ENCODE assay signal across 31 mouse cellular contexts in the genomic region with DNA sequence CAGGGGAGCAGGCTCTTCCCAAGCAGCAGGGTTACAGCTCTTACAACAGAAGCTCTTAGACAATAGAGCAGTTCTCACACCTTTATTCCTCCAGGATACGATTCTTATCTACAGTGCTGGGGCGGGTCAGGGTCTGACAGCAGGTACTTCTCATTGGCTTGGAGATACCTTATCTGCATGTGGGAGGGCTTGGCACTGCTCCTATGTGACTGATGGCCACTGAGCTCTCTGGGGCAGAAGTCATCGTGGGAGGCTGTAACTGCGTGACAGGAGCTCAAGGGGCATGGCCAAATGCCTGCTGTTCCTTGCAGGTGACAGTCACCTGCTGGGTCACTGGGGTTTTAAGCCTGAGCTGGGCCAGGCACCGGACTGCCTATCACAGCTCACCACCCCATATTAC. TPM values are rescaled to one million over a fixed set of nuclear protein-coding genes. Genes with fewer than 3 reads are reported as not detected.
A peak's percentile ranks its signal among the peaks of the same experiment; 100 is the strongest.
DNase-seq lines count a peak whose midpoint lies in the region; ATAC-seq and TF ChIP-seq lines count a peak whose summit lies in the region.
"Had no signal": no experiment of that assay in that cellular context is flagged by ENCODE, and none has a peak within 500 bp of the region (broad histone marks: within the 10 kb centered on the region; RNA-seq: fewer than 3 reads in every experiment).

No protein-coding gene starts in this region.

- H3K27ac ChIP-seq in liver, adult 2 months (replicated peaks; ENCODE audit: insufficient read depth, low read depth, low read length), result no peak overlapping the region
- no peak overlapping the region for H3K27ac ChIP-seq in stomach, embryonic 14.5 days (ENCODE audit: low read length)
- no peak overlapping the region for H3K27ac ChIP-seq in limb, embryonic 10.5 days
- H3K27ac ChIP-seq: embryonic facial prominence, embryonic 10.5 days; forebrain, embryonic 10.5 days; heart, embryonic 13.5 days; hindbrain, postnatal 0 days; kidney, postnatal 0 days; left cerebral cortex, adult 2 months; macrophage; midbrain, embryonic 15.5 days; neural tube, embryonic 12.5 days had no signal

- H3K9ac ChIP-seq in liver, adult 2 months (ENCODE audit: low read depth, low read length), result no peak overlapping the region
- no peak overlapping the region for H3K9ac ChIP-seq in stomach, embryonic 14.5 days (replicated peaks; ENCODE audit: low read depth, low read length)
- H3K9ac ChIP-seq: heart, embryonic 13.5 days; midbrain, embryonic 15.5 days; neural tube, embryonic 12.5 days had no signal

- H3K79me2 ChIP-seq in liver, adult 2 months (ENCODE audit: control insufficient read depth, insufficient read depth, low read length), result no peaks in the 10 kb centered on the region

- 20% methylated on average over 5 of the region's 5 CpGs for WGBS in liver, adult 2 months
- 25% methylated on average over 5 of the region's 5 CpGs for WGBS in stomach, embryonic 14.5 days
- WGBS in limb, embryonic 10.5 days, result 36% methylated on average over 5 of the region's 5 CpGs

- no peak for TF ChIP-seq POLR2A in liver, adult 2 months (IDR thresholded peaks at IDR 0.05; ENCODE audit: extremely low read depth, insufficient read depth, low read length)

- no peak overlapping the region for H3K4me2 ChIP-seq in stomach, embryonic 14.5 days (replicated peaks; ENCODE audit: low read depth, low read length)
- H3K4me2 ChIP-seq: heart, embryonic 13.5 days; liver, embryonic 11.5 days; midbrain, embryonic 15.5 days; neural tube, embryonic 12.5 days had no signal

- TF ChIP-seq CTCF in liver, adult 2 months (IDR thresholded peaks at IDR 0.05; ENCODE audit: low read depth, low read length), result no peak

- peak; percentile 65; the same call in 1 of the 2 replicates for ATAC-seq in stomach, embryonic 14.5 days (ENCODE audit: insufficient number of reproducible peaks, insufficient read depth, low FRiP score, low read depth)
- ATAC-seq: forebrain, embryonic 16.5 days; hindbrain, postnatal 0 days; midbrain, embryonic 15.5 days had no signal

- no peaks in the 10 kb centered on the region for H3K27me3 ChIP-seq in liver, adult 2 months (ENCODE audit: control insufficient read depth, insufficient read depth, low read length)
- H3K27me3 ChIP-seq in stomach, embryonic 14.5 days (ENCODE audit: control insufficient read depth, insufficient read depth, low read length), result no peaks in the 10 kb centered on the region
- no peaks in the 10 kb centered on the region for H3K27me3 ChIP-seq in limb, embryonic 10.5 days (ENCODE audit: low read depth, poor library complexity, severe bottlenecking)
- H3K27me3 ChIP-seq: heart, embryonic 13.5 days; midbrain, embryonic 15.5 days; neural tube, embryonic 12.5 days had no signal

- no peak overlapping the region for H3K4me3 ChIP-seq in liver, adult 2 months (ENCODE audit: insufficient read depth, low read depth, low read length)
- H3K4me3 ChIP-seq in stomach, embryonic 14.5 days (ENCODE audit: low read depth, low read length), result no peak overlapping the region
- no peak overlapping the region for H3K4me3 ChIP-seq in limb, embryonic 10.5 days
- H3K4me3 ChIP-seq: embryonic facial prominence, embryonic 10.5 days; forebrain, embryonic 10.5 days; heart, embryonic 13.5 days; left cerebral cortex, adult 2 months; midbrain, embryonic 15.5 days; neural tube, embryonic 12.5 days had no signal

- peak; percentile 96 for DNase-seq in liver, adult 2 months (ENCODE audit: extremely low read depth, low read depth, low spot score)
- DNase-seq in liver, result no peak
- peak; percentile 9 to 31 for DNase-seq in urinary bladder, postnatal 36 days (ENCODE audit: low spot score in 2 of 2)
- no peak for DNase-seq in urinary bladder, postnatal 25 days (ENCODE audit: low spot score)
- no peak for DNase-seq in limb, embryonic 10.5 days (ENCODE audit: low spot score)
- no peak for DNase-seq in Muller cell, postnatal 12 days (ENCODE audit: inconsistent ontology term)
- DNase-seq: cerebellum, adult 11 months; cerebellum, adult 9-11 months; heart, postnatal 14 days; kidney, adult 2 months; left cerebral cortex, postnatal 4 days; lung, adult 2 months; right cerebral cortex, postnatal 25 days; thymus, adult 2 months; thymus, postnatal 4 days had no signal

- no peaks in the 10 kb centered on the region for H3K36me3 ChIP-seq in liver, adult 2 months (ENCODE audit: control insufficient read depth, insufficient read depth, low read length)
- H3K36me3 ChIP-seq in stomach, embryonic 14.5 days (ENCODE audit: control insufficient read depth, insufficient read depth, low read length), result no peaks in the 10 kb centered on the region
- peaks cover 5% of the 10 kb centered on the region; the same call in 1 of the 2 replicates for H3K36me3 ChIP-seq in limb, embryonic 10.5 days
- H3K36me3 ChIP-seq: embryonic facial prominence, embryonic 10.5 days; heart, embryonic 13.5 days; midbrain, embryonic 15.5 days; neural tube, embryonic 12.5 days had no signal

- peaks cover 24% of the 10 kb centered on the region for H3K9me3 ChIP-seq in stomach, embryonic 14.5 days (ENCODE audit: control insufficient read depth, low read depth, low read length)
- H3K9me3 ChIP-seq in limb, embryonic 10.5 days (replicated peaks), result peaks cover 17% of the 10 kb centered on the region

- no peaks in the 10 kb centered on the region for H3K4me1 ChIP-seq in liver, adult 2 months (ENCODE audit: control insufficient read depth, insufficient read depth, low read length)
- no peaks in the 10 kb centered on the region for H3K4me1 ChIP-seq in stomach, embryonic 14.5 days (ENCODE audit: control insufficient read depth, insufficient read depth, low read length)
- H3K4me1 ChIP-seq in limb, embryonic 10.5 days, result no peaks in the 10 kb centered on the region
- H3K4me1 ChIP-seq: embryonic facial prominence, embryonic 10.5 days; forebrain, embryonic 10.5 days; heart, embryonic 13.5 days; midbrain, embryonic 15.5 days; neural tube, embryonic 12.5 days had no signal

RNA-seq across cellular contexts. Expression of a gene that starts 8.5 kb away (rescaled TPM):
- total RNA-seq in liver, adult 2 months (2014; rRNA removed), result 0.09 and 0.20 TPM in 2 replicates
- 0.07 TPM in 1 of 2 replicates, not detected in the other for polyA plus RNA-seq in liver, adult 2 months (2012; rRNA removed)
- 1.4 and 1.7 TPM in 2 replicates for polyA plus RNA-seq in stomach, embryonic 14.5 days (2014; fragmentation: Nextera tagmentation; extraction: Ambion mirVana)
- polyA plus RNA-seq in limb, embryonic 10.5 days (2016; fragmentation: Nextera tagmentation; extraction: Ambion mirVana), result 0.10 and 0.18 TPM in 2 replicates
- total RNA-seq: common myeloid progenitor, adult 5-6 weeks; gastrocnemius, postnatal 4 days; left cerebral cortex, adult 2 months had no signal
- polyA plus RNA-seq: hindbrain, embryonic 11.5 days; kidney, adult 2 months; macrophage; spleen, adult 2 months had no signal

RNA-seq across cellular contexts. Expression of a gene that starts 29.1 kb away (rescaled TPM):
- total RNA-seq in liver, adult 2 months (2014; rRNA removed), result 15.8 and 18.6 TPM in 2 replicates
- polyA plus RNA-seq in liver, adult 2 months (2012; rRNA removed), result 12.8 and 15.5 TPM in 2 replicates
- 37.2 and 40.7 TPM in 2 replicates for polyA plus RNA-seq in stomach, embryonic 14.5 days (2014; fragmentation: Nextera tagmentation; extraction: Ambion mirVana)
- 10.3 and 12.7 TPM in 2 replicates for polyA plus RNA-seq in limb, embryonic 10.5 days (2016; fragmentation: Nextera tagmentation; extraction: Ambion mirVana)

RNA-seq across cellular contexts. Expression of a gene that starts 39.8 kb away (rescaled TPM):
- total RNA-seq in liver, adult 2 months (2014; rRNA removed), result 21.6 and 23.0 TPM in 2 replicates
- polyA plus RNA-seq in liver, adult 2 months (2012; rRNA removed), result 45.8 and 53.0 TPM in 2 replicates
- 92.9 and 94.3 TPM in 2 replicates for polyA plus RNA-seq in stomach, embryonic 14.5 days (2014; fragmentation: Nextera tagmentation; extraction: Ambion mirVana)
- 47.1 and 47.3 TPM in 2 replicates for polyA plus RNA-seq in limb, embryonic 10.5 days (2016; fragmentation: Nextera tagmentation; extraction: Ambion mirVana)

Comparison
In these comparisons a context has a peak if more than half of its experiments do, and no peak if none do; other contexts are left out.
1. DNase-seq: peak in liver, adult 2 months (single experiment) and urinary bladder, postnatal 36 days (2 of 2); none in liver (single experiment), urinary bladder, postnatal 25 days (single experiment), limb, embryonic 10.5 days (single experiment) and Muller cell, postnatal 12 days (single experiment).